Mouse (Mus musculus) cerebellum, adult 9-10 months (tissue): ENCODE results near the gene Gbx1.

Source experiments
- DNase-seq: peaks from one replicate; pipeline ENCODE4 v3.0.0; 2022

Gene Gbx1

GRCm38 (mm10) chr5:24524522-24524921 is 2.5 kb downstream of the Gbx1 start:
- no peak for DNase-seq

- no peak for DNase-seq
Measured at GRCm38 (mm10) chr5:24523806-24524205, 3.2 kb downstream of the Gbx1 start.

- DNase-seq, result no peak
Measured at GRCm38 (mm10) chr5:24521366-24521765, 5.6 kb downstream of the Gbx1 start.

GRCm38 (mm10) chr5:24512271-24512670 is 14.7 kb downstream of the Gbx1 start:
- DNase-seq, result no peak

- no peak for DNase-seq
Measured at GRCm38 (mm10) chr5:24510635-24511034, 16.4 kb downstream of the Gbx1 start.

- DNase-seq, result no peak
Measured at GRCm38 (mm10) chr5:24508406-24508805, 18.6 kb downstream of the Gbx1 start.

GRCm38 (mm10) chr5:24505513-24505912 is 21.5 kb downstream of the Gbx1 start:
- DNase-seq, result no peak

GRCm38 (mm10) chr5:24502786-24503185 is 24.2 kb downstream of the Gbx1 start:
- DNase-seq, result no peak

- DNase-seq, result peak; percentile 51
Measured at GRCm38 (mm10) chr5:24500851-24501250, 26.2 kb downstream of the Gbx1 start.

GRCm38 (mm10) chr5:24499113-24499512 is 27.9 kb downstream of the Gbx1 start:
- no peak for DNase-seq

GRCm38 (mm10) chr5:24497526-24497925 is 29.5 kb downstream of the Gbx1 start:
- DNase-seq, result peak; percentile 3

GRCm38 (mm10) chr5:24496756-24497155 is 30.2 kb downstream of the Gbx1 start:
- no peak for DNase-seq

GRCm38 (mm10) chr5:24495019-24495418 is 32.0 kb downstream of the Gbx1 start:
- peak; percentile 5 for DNase-seq

GRCm38 (mm10) chr5:24492546-24493285 is 34.3 kb downstream of the Gbx1 start:
- DNase-seq, result peak; percentile 6

GRCm38 (mm10) chr5:24490413-24490920 is 36.5 kb downstream of the Gbx1 start:
- DNase-seq, result no peak

- DNase-seq, result peak; percentile 60
Measured at GRCm38 (mm10) chr5:24486738-24487137, 40.3 kb downstream of the Gbx1 start.

GRCm38 (mm10) chr5:24486097-24486496 is 40.9 kb downstream of the Gbx1 start:
- DNase-seq, result peak; percentile 93

GRCm38 (mm10) chr5:24484963-24485362 is 42.0 kb downstream of the Gbx1 start:
- no peak for DNase-seq

GRCm38 (mm10) chr5:24483326-24483725 is 43.7 kb downstream of the Gbx1 start:
- DNase-seq, result peak; percentile 81

- DNase-seq, result no peak
Measured at GRCm38 (mm10) chr5:24482247-24483079, 44.5 kb downstream of the Gbx1 start.

GRCm38 (mm10) chr5:24481647-24482046 is 45.4 kb downstream of the Gbx1 start:
- peak; percentile 78 for DNase-seq

GRCm38 (mm10) chr5:24477909-24478308 is 49.1 kb downstream of the Gbx1 start:
- no peak for DNase-seq

- peak; percentile 67 for DNase-seq
Measured at GRCm38 (mm10) chr5:24475476-24476241, 51.3 kb downstream of the Gbx1 start.
